In genomic region chr16:50189108-50189507, GRCm38 (mm10) we compare ENCODE assay signal across 19 mouse cellular contexts.
"Had no signal": no experiment of that assay in that cellular context is flagged by ENCODE, and none has a peak within 500 bp of the region (broad histone marks: within the 10 kb centered on the region; RNA-seq: fewer than 3 reads in every experiment).

No protein-coding gene starts in this region.

- H3K4me1 ChIP-seq: stomach, embryonic 15.5 days had no signal

- H3K36me3 ChIP-seq: liver, embryonic 13.5 days; stomach, embryonic 15.5 days had no signal

- H3K27ac ChIP-seq: limb, embryonic 13.5 days; liver, embryonic 13.5 days; midbrain, embryonic 13.5 days; neural tube, embryonic 13.5 days; stomach, embryonic 15.5 days had no signal

- H3K4me2 ChIP-seq: limb, embryonic 13.5 days; liver, embryonic 13.5 days; midbrain, embryonic 13.5 days; neural tube, embryonic 13.5 days; stomach, embryonic 15.5 days had no signal

- H3K9ac ChIP-seq: limb, embryonic 13.5 days; liver, embryonic 13.5 days; midbrain, embryonic 13.5 days; neural tube, embryonic 13.5 days; stomach, embryonic 15.5 days had no signal

- DNase-seq: kidney, adult 18-20 months; kidney, adult 9 months; kidney, postnatal 14 days; kidney, postnatal 4 days; left cerebral cortex, postnatal 4 days; liver, embryonic 13.5 days; lung, adult 2 months; lung, postnatal 14 days; lung, postnatal 4 days; retina, postnatal 1 day; right cerebral cortex, postnatal 25 days; spleen, adult 18-20 months; thymus, postnatal 25 days had no signal

- H3K4me3 ChIP-seq: limb, embryonic 13.5 days; liver, embryonic 13.5 days; midbrain, embryonic 13.5 days; myocyte; neural tube, embryonic 13.5 days; stomach, embryonic 15.5 days had no signal

- H3K9me3 ChIP-seq: limb, embryonic 13.5 days; liver, embryonic 13.5 days; midbrain, embryonic 13.5 days; neural tube, embryonic 13.5 days; stomach, embryonic 15.5 days had no signal

- H3K27me3 ChIP-seq: limb, embryonic 13.5 days; liver, embryonic 13.5 days; midbrain, embryonic 13.5 days; neural tube, embryonic 13.5 days; stomach, embryonic 15.5 days had no signal

- ATAC-seq: midbrain, embryonic 13.5 days; midbrain, embryonic 16.5 days had no signal
